Mouse (Mus musculus) B cell, adult 2 months (primary cell): ENCODE measurements around the gene Hmgb2.
A peak's percentile ranks its signal among the peaks of the same experiment; 100 is the strongest.
"Not testable (repeated sequence)": the region's sequence is repeated elsewhere in the genome, so short reads cannot be mapped to it uniquely, and the experiment has no call there.

Source experiments
- DNase-seq, 2 experiments: peaks; one replicate each; pipeline ENCODE4 v3.0.0; 2022

Gene Hmgb2

DNA sequence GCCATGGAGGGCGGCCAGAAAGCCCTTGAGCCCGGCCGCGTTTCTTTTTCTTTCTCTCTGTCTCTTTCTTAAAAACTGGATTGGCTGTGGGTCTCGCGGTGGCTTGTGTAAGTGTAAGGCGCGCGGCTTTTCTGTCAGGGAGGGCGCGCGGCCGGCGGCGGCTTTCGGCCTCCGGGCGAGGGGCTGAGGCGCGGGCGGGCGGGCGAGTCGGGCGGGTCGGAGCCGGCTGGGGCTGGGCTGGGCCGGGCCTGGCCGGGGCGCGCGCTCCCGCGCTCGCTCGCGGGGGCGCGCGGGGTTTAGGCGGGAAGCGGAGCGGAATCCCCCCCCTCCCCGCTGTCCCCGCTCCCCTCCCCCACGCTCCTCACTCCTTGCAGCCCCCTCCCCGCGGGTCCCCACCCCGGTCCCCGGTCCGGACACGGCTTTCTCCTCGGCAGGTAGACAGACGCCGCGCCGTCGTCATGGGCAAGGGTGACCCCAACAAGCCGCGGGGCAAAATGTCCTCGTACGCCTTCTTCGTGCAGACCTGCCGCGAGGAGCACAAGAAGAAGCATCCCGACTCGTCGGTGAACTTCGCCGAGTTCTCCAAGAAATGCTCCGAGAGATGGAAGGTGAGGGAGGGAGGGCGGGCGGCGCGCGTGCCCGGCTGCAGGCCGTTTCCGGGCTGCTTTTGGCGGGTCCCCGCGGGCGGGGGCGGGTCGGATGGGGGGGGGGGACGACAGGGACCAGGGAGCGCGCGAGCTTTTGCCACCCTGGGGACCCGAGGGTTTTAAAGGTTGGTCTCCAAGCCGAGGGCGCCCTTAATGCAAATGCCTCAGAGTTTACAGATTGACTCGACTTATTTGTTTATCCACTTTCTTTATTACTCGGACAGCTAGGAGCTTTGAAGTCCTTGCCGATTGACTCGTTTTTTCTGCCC lies 692 bp downstream of the Hmgb2 start:
- DNase-seq: peak; percentile 38 to 41

DNA sequence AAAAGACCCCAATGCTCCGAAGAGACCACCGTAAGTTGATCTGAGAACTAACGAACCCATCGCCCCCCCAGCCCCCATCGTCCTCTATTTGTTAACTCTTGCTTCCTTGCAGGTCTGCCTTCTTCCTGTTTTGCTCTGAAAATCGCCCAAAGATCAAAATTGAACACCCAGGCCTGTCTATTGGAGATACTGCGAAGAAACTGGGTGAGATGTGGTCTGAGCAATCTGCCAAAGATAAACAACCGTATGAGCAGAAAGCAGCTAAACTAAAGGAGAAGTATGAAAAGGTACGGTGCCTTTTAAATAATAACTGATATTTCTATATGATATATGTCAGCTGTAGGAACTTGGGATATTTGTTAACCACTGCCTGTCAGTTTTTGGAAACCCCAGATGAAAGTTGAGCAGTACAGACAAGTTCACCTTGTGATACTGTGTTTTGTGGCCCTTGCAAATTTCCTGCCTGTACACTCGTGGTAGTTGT lies 1.5 kb downstream of the Hmgb2 start:
- not testable (repeated sequence) for DNase-seq

DNA sequence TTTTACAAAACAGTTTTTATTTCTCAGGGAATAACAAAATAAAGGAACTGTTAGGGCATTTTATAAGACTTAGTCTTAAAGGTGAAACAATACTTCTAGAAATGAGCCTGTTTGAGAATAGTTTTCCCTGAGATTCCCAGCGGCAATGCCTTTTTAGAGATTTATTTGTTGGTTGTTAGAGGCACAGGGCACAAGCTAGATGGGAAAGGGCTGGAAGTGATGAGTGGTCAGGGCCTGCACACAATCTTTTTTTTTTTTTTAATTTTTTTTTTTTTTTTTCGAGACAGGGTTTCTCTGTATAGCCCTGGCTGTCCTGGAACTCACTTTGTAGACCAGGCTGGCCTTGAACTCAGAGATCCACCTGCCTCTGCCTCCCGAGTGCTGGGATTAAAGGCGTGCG lies 5.0 kb downstream of the Hmgb2 start:
- not testable (repeated sequence) for DNase-seq

DNA sequence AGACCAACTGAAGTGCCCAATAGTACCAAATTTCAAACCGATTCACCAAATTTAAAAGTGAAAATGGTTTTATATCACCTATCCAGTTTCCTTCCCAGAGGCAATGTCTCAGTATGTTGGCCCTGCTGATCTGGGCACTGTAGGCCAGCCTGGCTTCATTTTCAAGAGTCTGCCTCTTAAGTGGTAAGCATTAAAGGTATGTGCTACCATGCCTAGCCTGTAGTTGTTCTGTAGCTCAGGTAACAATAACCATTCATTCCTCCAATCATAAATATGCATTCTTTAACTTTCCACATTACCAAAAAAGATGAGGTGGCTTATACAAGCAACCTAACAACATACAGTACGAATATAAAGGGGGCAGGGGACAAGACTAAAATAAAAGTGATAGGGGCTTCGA lies 6.0 kb downstream of the Hmgb2 start:
- DNase-seq: no peak

DNA sequence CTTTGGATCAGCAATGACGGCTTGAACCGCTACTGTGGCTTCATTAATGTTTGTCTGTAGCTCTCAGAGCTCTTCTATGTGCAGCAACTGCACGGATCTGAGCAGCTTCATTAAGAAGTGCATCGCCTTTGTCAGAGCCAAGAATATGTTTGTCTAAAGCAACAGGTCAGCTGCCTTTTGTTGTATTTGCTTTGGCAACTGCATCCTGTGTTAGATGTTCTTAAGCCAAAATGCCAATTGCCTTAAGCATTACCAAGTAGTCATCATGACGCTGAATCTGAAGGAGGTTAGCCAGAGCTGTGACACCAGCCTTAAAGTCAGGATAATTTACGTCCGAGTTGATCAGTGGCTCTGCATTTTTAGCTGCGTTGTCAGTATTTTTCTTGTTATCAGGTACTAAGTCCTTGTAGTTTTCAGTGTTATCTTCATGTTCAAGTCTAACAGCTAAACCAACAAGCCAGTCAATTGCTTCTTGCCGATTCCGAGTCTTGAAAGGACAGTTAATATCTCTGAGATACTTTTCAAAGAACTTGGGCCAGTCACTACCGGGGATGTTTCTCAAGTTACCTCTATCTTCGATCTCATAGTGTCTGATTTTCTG lies 8.6 kb downstream of the Hmgb2 start:
- no peak for DNase-seq

DNA sequence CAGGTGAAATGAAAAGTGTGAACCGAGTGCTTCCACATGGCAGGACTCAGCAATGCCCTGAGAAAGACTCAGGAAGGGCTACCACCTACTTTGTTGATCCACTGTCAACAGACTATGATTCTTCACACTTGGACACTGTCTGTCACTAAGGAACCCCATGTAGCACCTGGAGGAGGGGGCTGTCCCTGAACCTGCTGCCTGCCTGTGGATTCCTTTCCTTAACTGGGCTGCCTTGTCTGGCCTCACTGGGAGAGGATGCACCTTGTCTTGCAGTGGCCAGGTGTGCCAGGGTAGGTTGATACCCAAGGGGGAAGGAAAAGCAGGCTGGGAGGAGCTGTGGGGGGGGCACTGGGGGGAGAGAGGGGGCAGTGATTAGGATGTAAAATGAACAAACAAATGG lies 16.3 kb downstream of the Hmgb2 start:
- DNase-seq: no peak

DNA sequence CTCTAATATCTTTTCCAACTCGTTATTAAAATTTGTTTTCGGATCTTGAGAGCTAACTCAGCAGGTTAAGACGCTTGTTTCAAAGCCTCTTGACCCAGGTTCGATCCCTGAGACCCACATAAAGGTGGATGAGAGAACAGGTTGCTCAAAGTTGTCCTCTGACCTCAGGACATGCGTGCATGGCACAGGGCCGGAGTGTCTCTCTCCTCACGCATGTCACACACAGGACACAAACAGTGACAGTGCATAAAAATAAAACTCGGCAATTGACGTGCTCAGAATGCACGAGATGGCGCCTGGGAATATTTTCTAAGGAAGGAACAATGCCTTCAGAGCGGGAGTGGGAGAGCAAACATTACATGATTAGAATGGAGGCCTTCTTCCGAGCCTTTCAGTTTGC lies 18.5 kb downstream of the Hmgb2 start:
- no peak for DNase-seq

DNA sequence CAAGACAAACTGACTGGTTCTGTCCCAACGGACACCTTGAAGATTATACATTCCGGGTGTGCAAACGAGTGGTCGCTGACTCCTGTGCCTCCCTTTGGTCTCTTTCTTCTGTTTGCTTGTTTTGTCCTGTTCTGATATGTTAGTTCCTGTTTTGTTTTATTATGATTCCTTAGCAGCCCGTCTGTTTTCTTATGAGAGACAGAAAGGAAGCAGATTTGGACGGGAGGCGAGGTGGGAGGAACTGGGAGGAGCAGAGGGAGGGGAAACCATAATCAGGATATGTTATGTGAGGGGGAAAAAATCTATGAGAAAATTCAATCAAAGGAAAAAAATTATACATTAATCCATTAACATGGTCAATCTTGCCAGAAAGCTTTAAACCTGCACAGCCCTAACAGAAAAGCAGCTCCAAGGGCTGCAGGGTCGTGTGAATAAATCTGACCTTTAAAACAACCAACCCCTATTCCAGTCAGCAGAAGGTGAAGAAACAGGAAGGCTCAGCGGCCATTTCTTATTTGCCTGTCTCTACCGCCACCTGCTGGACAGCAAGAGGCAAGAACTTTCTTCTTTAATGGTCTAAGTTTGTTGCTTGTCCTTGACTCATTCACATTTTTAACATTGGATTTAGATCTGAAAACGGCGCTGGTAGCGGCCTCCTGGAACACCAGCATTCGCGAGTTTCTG lies 19.1 kb downstream of the Hmgb2 start:
- peak; percentile 81 to 82 for DNase-seq

DNA sequence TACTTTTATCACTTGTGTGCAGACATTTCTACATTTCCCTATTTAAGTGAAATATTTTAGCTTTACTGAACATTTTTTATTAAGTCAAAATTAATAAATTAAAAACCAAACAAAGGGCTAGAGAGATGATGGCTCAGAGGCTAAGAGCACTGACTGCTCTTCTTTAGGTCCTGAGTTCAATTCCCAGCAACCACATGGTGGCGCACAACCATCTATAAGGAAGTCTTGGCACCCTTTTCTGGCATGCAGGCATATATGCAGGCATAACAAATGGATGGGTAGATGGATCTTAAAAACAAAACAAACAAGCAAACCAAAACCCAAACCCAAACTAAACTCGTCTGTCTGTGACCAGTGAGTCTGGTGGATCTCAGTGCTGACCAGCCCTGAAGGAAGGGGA lies 20.5 kb downstream of the Hmgb2 start:
- no peak for DNase-seq

DNA sequence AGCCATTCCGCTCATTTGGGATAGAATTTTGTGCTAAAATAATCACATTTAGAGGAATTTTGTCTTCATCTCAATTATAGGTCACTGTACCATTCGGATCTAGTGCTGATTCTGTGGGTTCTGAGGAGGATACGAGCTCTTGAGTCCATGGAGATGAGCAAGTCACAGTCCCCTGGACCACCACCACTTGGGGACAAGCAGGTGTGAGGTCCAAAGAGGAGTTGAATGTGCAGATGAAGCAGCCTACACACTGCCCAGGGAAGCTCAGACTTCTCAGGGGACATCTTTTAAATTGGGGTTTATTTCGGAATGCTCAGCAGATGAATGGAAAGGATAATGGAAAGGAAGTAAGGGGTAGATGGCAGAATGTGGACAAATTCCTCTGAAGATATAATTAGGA lies 21.4 kb downstream of the Hmgb2 start:
- no peak for DNase-seq

DNA sequence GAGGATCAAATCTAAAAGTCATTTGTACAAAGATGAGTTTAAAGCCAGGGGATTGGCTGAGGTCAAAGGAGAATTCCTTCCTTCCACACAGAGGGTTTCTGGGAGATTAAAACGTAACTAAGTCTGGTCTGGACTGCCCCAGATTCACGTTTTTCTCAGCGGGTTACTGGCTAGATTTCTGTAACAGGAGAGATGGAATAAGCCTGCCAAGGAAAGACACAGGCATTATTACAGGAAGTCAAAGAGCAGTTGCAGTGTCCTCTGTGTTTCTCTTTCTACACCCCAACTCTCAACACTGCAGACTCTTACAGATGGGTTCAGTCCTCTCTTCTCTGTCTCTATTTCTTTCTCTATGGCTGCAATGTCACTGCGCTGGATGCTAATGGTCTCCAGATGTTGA lies 22.8 kb downstream of the Hmgb2 start:
- DNase-seq: no peak

DNA sequence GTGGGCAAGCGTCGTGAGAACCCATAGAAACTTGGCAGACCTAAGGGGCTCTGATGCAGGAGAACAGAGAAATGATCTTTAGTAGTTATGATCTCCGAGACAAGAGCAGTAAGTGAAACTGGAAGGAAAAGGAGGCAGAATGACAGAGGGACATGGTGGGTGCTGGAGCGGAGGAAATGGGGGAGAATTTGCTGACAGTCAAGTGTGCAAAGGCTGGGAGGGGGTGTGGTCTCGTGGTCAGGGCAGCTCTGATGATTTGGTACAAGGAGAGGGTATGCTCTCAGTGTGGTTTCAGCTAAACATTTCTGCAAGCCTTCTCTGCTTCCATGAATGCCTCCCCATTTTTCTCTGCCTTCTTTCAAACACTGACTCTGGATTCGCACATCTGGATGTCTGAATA lies 24.5 kb downstream of the Hmgb2 start:
- DNase-seq: no peak

DNA sequence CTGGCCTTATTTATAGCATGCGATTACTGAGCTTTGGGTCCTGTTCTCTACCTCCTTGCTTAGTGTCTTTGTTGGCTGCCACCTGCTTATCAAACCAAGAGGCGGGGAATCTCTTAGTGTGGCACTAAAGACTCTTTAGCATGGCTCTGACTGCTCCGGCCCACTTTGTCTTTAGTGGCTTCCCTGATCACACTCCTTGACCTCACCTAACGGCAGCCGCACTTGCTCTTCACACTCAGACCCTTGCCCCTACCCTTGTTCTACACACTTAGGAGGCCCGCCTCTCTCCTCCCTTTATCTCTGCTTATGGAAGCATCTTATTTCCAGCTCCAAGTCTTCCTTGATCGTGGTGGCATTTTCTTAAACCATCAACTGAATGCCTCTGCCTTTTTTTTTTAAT lies 26.9 kb downstream of the Hmgb2 start:
- no peak for DNase-seq

DNA sequence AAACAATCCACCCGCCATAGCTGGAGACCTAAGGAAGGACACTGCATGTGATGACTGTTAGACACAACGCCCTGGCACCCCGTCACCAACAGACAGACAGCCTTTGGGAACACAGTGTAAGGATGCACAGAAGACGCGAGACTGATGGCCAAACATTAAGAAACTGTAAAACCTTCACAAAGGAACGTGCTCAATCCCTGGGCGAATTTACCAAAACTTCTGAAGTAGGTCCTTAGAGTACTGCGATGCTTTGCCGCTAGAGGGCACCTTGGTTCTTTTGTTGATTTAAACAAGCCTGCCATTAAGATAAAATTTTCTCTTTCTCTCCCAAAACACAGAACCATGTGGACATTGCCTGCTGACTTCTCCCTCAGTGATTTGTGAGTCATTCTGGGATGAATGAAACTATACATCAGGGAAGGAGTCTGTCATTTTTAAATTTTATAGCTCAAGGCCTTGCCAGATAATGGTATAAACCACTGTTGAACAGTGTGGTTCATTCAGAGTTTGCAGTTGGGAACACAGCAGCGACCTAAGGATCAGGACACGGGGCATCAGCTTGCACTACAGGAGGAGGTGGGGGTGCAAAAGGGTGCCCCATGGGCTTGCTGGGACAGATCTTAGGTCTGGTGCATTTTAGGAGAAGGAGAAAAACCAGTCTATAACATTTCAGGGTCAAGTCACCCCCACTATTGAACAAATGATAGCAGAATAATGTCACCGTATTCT lies 28.6 kb downstream of the Hmgb2 start:
- DNase-seq: peak; percentile 69 to 70

DNA sequence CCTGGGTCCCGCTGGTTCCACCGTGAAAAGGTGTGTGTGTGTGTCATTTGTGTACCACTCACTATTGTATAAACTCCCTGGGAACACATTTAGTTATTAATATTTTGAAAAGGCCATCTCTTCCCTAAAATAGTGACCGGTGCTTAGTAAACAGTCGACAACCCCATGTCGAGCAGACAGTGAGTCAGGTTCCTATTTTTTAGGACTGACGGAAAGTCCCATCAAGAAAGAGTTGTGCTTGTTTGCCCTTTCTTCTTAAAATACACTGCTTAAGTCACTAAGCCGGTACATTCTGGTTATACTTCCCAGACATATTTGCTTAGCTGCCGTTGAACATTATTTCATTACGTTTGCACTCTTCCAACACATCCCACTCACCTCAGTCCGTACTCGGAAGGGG lies 29.2 kb downstream of the Hmgb2 start:
- DNase-seq: no peak

DNA sequence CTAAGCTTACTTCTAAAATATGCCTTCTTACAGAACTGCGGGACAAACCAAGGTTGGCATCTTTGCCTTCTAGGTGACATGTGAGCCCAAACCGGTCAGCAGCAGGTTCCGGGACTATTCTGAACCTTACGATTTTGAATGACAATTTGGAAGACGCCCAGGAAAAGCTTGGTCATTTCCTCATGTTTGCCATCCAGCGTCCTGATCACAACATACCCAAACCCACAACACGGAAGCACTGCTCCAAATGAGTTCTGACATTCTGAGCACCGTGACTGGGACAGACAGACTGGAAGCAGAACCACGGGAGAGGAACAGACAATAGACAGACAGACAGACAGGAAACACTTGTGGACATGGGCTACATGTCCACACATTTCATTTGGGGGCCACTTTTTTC lies 29.7 kb downstream of the Hmgb2 start:
- DNase-seq: no peak

DNA sequence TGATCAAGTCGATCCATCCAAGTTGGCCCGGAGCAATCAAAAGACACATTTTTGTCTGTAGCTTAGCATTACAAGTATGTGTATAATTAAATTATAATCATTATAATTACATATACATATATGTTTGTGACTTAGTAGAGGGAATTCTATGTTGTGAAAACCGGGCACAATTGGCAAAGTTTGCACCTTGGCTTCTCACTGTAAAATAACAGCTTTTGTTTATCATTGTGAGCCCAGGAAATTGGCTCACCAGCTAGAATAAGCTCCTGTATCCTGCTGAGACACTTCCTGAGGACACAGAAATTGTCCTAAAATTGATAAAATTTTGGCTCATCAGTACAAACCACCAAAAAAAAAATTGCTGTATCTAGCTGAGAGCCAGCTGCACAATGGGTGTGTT lies 34.7 kb downstream of the Hmgb2 start:
- no peak for DNase-seq

DNA sequence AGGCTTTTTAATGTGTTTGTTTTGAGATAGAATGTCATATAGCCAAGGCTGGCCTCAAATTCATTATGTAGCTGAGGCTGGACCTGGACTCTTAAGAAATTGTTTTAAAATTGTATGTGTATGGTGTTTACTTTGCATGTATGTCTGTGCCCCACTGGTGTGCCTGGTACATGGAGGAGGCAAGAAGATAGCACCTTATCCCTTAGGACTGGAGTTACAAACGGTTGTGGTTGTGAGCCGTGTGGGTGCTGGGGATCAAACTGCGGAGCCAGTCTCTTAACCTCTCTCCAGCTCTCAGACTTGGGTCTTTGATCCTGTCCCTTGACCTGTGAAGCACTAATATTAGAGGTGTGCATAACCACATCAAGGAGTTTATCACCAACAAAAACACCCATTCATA lies 35.1 kb downstream of the Hmgb2 start:
- DNase-seq: no peak

DNA sequence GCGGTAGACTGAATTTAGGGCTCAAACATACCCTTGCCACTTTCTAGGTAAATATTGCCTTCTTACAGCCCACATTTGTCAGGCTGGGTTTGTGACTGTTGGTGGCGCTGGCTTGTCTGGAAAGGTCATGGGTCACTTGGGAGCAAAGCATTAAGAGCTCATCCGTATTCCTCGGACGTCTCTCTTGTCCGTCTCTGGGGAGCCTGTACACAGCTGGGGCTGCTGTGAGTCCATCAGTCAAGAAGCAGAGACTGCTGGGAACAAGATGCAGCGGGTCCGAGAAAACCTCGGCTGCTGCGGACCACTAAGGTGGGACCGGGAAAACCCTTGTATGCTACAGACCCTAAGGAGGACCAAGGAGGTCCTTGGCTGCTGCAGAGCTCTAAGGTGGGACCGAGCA lies 35.9 kb downstream of the Hmgb2 start:
- DNase-seq: no peak

DNA sequence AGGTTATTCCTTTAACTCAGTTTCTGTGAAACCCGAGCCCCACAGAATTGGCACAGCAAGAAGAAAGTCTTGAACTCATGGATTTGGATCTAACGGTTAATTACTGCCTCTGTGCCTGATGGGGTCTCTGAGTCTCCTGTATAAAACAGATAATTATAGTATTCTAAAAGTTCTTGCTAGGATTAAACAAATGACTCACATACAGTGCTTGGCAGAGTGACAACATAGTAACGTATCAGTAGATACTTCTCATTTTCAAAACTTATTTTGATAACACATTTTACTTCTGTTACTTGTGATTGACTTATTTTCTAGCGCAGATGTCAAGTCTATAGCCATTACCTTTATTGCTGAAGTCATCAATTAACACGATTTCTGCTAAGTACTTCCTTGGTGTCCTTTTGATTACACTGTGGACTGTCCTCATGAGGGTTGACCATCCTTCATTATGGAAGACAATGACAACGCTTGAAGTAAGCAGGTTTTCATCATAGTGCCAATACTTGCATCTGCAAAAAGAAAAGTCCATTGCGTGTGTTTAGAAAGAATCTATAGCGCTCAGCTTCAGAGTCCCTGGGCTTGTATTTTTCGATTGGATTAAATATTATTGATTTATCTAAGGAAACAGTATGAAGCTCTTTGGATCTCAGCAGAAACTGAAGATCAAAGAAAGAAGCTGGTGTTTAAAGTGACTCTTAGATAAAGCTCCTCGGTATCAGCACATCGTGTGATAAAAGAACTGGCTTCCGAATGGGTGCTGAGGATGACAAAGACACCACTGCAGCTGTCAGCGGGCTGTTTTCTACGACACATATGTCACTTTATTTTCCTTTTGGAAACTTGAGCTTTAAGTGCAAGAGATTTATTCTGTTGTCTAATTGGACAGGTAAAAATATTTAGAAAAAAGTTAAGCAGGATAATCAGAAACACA lies 40.7 kb downstream of the Hmgb2 start:
- no peak for DNase-seq

DNA sequence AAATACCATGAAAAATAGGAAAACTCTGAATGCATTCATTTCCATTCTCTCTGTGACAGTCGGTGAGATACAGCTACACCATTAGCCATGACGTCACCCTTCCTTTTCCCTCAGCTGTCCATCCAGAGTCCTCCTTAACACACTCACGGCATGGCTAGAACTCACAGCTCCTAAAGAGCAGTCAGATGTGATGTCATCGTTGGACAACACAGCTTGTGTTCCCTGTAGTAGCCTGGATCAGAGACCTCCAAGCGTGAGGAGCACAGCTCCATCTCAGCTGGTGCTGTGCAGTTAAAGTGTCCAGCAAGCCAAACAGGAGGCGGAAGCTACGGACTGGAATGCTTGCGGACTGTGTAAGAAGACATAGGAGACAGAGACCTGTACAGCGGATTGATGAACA lies 49.2 kb downstream of the Hmgb2 start:
- no peak for DNase-seq

DNA sequence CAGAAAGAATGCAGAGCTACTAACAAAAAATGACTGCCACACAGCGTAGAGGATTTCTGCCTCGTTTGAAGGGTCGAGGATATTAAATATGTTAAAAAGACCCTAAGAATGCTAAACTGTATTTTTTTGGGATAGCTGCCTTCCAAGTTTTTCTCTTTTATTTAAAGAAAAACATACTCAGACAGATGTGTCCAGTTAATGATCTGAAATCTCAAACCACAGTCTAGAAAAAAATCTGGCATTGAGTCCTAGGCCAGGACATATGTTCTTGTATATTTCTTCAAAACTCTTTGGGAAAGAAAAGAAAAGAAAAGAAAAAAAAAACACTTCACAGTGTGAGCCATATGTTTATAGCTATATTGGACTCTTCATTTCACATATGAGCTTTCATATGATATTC lies 51.0 kb downstream of the Hmgb2 start:
- no peak for DNase-seq
